Mouse (Mus musculus): Measurements from ENCODE around the gene Gm20388.

DNA sequence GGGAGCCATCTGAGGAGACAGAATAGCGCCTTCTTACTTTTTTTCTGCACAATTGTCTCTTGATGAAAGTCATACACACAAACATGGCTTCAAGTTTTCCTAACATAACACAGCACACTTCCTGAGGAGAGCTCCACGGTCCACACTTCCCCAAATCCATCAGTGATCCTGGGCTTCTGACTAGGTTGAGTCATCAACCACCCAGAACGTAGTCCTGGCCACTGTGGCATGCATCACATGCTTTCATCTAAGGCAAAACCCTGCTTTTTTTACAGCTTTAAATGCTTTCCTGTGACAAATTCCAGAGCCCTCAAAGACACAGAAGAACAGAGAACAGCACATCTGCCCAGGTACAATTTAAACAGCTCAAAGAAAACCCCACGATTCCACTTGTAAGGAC, 1718.0 kb downstream of the Gm20388 start:
- TF ChIP-seq POLR2A (IDR thresholded peaks at IDR 0.05; ENCODE audit: low read depth, low read length) (no peak), CTCF (conservative IDR thresholded peaks at IDR 0.05; ENCODE audit: insufficient read depth, insufficient read length, low read depth, low read length) (no peak)

Measured in kidney, adult 2 months (tissue).